Mouse (Mus musculus) forebrain, embryonic 15.5 days (tissue): ENCODE data around the gene Bcl2. TPM values are rescaled to one million over a fixed set of nuclear protein-coding genes. Genes with fewer than 3 reads are reported as not detected.

ENCODE experiments used
- ATAC-seq: fragments of 200-750 bp; cut with Nextera tagmentation; replicated peaks from 2 replicates; pipeline ENCODE4 v1.8.0; 2017; ENCODE audit warnings: mild to moderate bottlenecking, moderate TSS enrichment, moderate library complexity
- H3K27ac ChIP-seq: fragments of 300-500 bp; sonication (generic); replicated peaks from 2 replicates; pipeline ENCODE4 v1.5.1; 2015; ENCODE audit warnings: mild to moderate bottlenecking, inconsistent platforms
- H3K27me3 ChIP-seq: fragments of 300-500 bp; sonication (generic); 2 replicates; pipeline ENCODE4 v1.6.1; 2015; ENCODE audit warnings: inconsistent platforms
- H3K36me3 ChIP-seq: fragments of 300-500 bp; sonication (generic); 2 replicates; pipeline ENCODE4 v1.6.1; 2015; ENCODE audit warnings: mild to moderate bottlenecking, inconsistent platforms
- H3K4me1 ChIP-seq: fragments of 300-500 bp; sonication (generic); 2 replicates; pipeline ENCODE4 v1.6.1; 2015; ENCODE audit warnings: inconsistent platforms
- H3K4me2 ChIP-seq: fragments of 300-500 bp; sonication (generic); replicated peaks from 2 replicates; pipeline ENCODE4 v1.6.1; 2015; ENCODE audit warnings: mild to moderate bottlenecking, inconsistent platforms
- H3K4me3 ChIP-seq: fragments of 300-500 bp; sonication (generic); 2 replicates; pipeline ENCODE4 v1.5.1; 2015; ENCODE audit warnings: mild to moderate bottlenecking, inconsistent platforms
- H3K9ac ChIP-seq: fragments of 300-500 bp; sonication (generic); replicated peaks from 2 replicates; pipeline ENCODE4 v1.6.1; 2015; ENCODE audit warnings: mild to moderate bottlenecking, inconsistent platforms
- H3K9me3 ChIP-seq: fragments of 300-500 bp; sonication (generic); 2 replicates; pipeline ENCODE4 v1.6.1; 2016; ENCODE audit warnings: inconsistent platforms
- WGBS: fragments of 180-500 bp; shearing (Covaris S2); methylation state at CpG from one replicate; pipeline ENCODE4 v1.1.7; 2015; ENCODE audit warnings: mixed read lengths; 5-methylcytosine and 5-hydroxymethylcytosine counted together
- polyA plus RNA-seq: library from polyadenylated mRNA; unstranded; fragments of >200 nt; fragmentation: Nextera tagmentation; extraction: Ambion mirVana; gene quantifications from 2 replicates; pipeline ENCODE4 v1.2.1, GENCODE M21; 2015

The Bcl2 gene
- polyA plus RNA-seq, 1 experiment from 2014 or later, result 15.3 TPM

DNA sequence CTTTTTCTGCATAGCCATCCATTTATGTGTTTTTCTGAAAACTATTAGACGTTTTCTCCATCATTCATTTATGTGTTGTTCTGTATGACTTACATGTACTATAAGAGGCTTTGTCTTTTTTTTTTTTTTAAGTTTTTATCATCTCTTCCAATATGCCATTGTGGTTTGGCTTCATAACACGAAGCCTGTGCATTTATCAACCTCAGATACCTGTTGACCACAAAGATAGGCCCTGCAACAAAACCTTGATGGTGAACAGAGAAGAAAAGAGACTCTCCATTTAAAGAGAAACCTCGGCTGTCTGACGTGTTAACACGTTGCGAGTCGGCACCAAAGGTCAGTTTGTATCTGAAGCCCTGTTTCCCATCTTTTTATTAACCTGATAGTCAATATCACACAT lies 3.9 kb downstream of the Bcl2 start:
- no peak overlapping the region for H3K9ac ChIP-seq
- no peak overlapping the region for H3K4me3 ChIP-seq
- H3K4me2 ChIP-seq, result peak overlapping the region; percentile 27; the same call in 1 of the 2 replicates
- H3K27me3 ChIP-seq, result no peaks in the 10 kb centered on the region
- peaks cover 49% of the 10 kb centered on the region for H3K4me1 ChIP-seq
- H3K36me3 ChIP-seq, result no peaks in the 10 kb centered on the region
- no peak for ATAC-seq
- 85% methylated on average over 7 of the region's 7 CpGs for WGBS
- H3K27ac ChIP-seq, result no peak overlapping the region
- H3K9me3 ChIP-seq, result no peaks in the 10 kb centered on the region

- Histone ChIP-seq H3K4me1 (peaks cover 48% of the 10 kb centered on the region), H3K9ac (no peak overlapping the region), H3K27ac (peak overlapping the region; percentile 27), H3K4me3 (no peak overlapping the region), H3K9me3 (no peaks in the 10 kb centered on the region), H3K36me3 (no peaks in the 10 kb centered on the region), H3K27me3 (no peaks in the 10 kb centered on the region), H3K4me2 (no peak overlapping the region)
- 33% methylated on average over 6 of the region's 6 CpGs for WGBS
- no peak for ATAC-seq
Measured at GRCm38 (mm10) chr1:106707036-106707880, 6.8 kb downstream of the Bcl2 start.

DNA sequence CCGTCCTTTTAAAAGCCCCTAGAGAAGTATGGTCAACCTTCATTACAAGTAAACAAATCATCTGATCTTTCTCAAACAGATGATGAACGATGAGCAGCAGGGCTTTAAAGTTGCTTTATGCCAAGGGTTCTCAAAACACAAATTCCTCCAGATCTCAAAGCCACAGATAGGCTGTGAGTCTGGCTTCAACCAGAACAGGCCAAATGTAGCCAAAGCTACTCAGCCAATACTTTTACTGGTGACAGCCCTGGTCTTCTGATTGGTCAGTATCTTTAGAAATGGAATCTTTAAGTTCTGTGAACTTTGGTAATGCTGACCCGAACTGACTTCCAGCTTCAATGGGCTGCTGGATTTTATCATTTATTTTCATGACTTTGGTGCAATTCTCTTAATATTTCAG lies 10.9 kb downstream of the Bcl2 start:
- Histone ChIP-seq H3K4me2 (no peak overlapping the region), H3K9ac (no peak overlapping the region), H3K36me3 (no peaks in the 10 kb centered on the region), H3K4me3 (no peak overlapping the region), H3K27ac (peak overlapping the region; percentile 62), H3K27me3 (no peaks in the 10 kb centered on the region), H3K4me1 (peaks cover 28% of the 10 kb centered on the region), H3K9me3 (no peaks in the 10 kb centered on the region)
- ATAC-seq, result peak; percentile 46
- WGBS, result 34% methylated on average over 3 of the region's 3 CpGs

DNA sequence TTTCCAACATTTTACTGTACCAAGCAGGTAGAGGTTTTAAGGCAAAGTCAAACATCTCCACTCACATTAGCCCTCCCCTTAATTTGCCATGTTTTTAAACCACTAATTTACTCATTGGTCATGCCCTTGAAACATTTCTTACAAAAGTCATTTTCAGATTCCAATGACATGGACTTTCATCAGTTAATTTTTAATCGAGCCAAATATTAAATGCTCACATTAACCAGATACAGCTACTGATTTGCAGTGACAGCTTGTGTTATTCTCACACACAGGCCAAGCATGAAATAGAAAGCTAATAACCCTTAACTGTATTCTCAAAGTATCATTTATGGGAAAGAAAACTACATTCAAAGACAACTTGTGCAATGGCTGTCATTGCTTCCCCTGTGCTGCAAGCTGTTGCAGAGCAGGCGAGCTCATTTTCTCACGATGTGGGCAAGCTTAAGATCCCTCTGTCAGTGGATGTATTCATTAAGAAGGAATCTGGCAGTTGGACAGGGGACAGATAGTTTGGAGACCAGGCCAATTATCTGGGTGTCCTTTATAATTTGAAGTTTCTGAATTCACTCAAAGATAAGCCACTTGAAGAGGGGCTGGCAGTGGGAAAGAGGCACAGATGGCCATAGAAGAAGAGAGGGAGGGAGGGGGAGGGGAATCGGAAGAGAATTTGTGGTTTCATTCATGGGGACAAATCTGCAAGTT lies 11.5 kb downstream of the Bcl2 start:
- peak; percentile 90 for ATAC-seq
- Histone ChIP-seq H3K27me3 (no peaks in the 10 kb centered on the region), H3K4me1 (peaks cover 25% of the 10 kb centered on the region), H3K36me3 (no peaks in the 10 kb centered on the region), H3K9ac (no peak overlapping the region), H3K4me3 (no peak overlapping the region), H3K4me2 (no peak overlapping the region), H3K27ac (peak overlapping the region; percentile 62), H3K9me3 (no peaks in the 10 kb centered on the region)
- 16% methylated on average over 4 of the region's 4 CpGs for WGBS

DNA sequence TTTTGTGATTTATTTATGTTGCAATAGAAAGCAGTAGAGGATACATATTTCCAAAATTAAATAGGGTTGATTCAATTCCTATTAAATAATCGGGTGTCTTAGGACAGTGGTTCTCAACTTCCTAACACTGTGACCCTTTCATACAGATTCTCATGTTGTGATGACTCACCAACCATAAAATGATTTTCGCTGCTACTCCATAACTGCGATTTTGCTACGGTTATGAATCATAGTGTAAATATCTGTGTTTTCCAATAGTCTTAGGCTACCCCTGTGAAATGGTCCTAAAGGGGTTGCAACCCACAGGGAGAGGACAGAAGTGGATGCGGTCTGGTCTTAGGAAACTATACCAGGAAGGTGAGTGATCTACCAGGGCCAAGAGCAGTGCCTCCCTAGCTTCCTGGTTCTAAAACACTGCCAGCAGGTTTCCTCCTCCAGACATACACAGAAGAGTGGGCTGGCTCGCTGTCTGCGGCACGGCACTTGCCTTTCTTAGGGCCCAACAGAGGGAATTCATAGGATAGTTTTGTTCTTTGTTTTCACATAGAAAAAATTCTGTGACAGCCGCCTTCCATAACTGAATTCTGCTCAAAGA lies 13.5 kb downstream of the Bcl2 start:
- Histone ChIP-seq H3K36me3 (no peaks in the 10 kb centered on the region), H3K4me3 (no peak overlapping the region), H3K9me3 (no peaks in the 10 kb centered on the region), H3K4me1 (peaks cover 14% of the 10 kb centered on the region), H3K4me2 (no peak overlapping the region), H3K27me3 (no peaks in the 10 kb centered on the region), H3K27ac (no peak overlapping the region), H3K9ac (no peak overlapping the region)
- ATAC-seq, result no peak
- WGBS, result 86% methylated on average over 9 of the region's 9 CpGs

DNA sequence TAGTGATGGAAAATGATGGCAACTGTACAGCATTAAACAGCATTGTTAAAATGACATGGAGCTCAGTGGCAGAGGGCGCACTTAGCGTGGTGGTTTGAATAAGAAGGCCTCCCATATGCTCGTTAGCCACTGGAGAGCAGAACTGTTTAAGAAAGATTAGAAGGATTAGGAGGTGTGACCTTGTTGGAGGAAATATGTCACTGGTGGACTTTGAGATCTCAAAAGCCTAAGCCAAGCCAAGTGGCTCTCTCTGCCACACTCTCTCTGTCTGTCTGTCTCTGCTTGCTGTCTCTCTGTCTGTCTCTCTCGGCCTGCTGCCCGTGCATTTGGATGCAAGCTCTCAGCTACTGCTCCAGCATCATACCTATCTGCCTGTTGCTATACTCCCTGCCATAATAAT lies 17.6 kb downstream of the Bcl2 start:
- Histone ChIP-seq H3K36me3 (no peaks in the 10 kb centered on the region), H3K4me1 (0 out of 2 replicates have a peak, but pooled peaks cover 4% of the 10 kb centered on the region), H3K27me3 (no peaks in the 10 kb centered on the region), H3K4me2 (no peak overlapping the region), H3K4me3 (no peak overlapping the region), H3K9ac (no peak overlapping the region), H3K9me3 (no peaks in the 10 kb centered on the region), H3K27ac (no peak overlapping the region)
- no peak for ATAC-seq
- 59% methylated on average over 5 of the region's 5 CpGs for WGBS

GRCm38 (mm10) chr1:106695649-106696048 lies 18.4 kb downstream of the Bcl2 start:
- Histone ChIP-seq H3K27ac (no peak overlapping the region), H3K27me3 (no peaks in the 10 kb centered on the region), H3K4me2 (no peak overlapping the region), H3K9me3 (no peaks in the 10 kb centered on the region), H3K4me1 (peaks cover 12% of the 10 kb centered on the region; the same call in 1 of the 2 replicates), H3K9ac (no peak overlapping the region), H3K36me3 (no peaks in the 10 kb centered on the region), H3K4me3 (no peak overlapping the region)
- WGBS, result 83% methylated on average over 4 of the region's 4 CpGs
- ATAC-seq, result no peak

GRCm38 (mm10) chr1:106694316-106694715 lies 19.8 kb downstream of the Bcl2 start:
- no peak overlapping the region for H3K4me2 ChIP-seq
- no peak overlapping the region for H3K4me3 ChIP-seq
- no peak overlapping the region for H3K9ac ChIP-seq
- peaks cover 17% of the 10 kb centered on the region; the same call in 1 of the 2 replicates for H3K4me1 ChIP-seq
- no peaks in the 10 kb centered on the region for H3K27me3 ChIP-seq
- no peak overlapping the region for H3K27ac ChIP-seq
- no peaks in the 10 kb centered on the region for H3K9me3 ChIP-seq
- no peaks in the 10 kb centered on the region for H3K36me3 ChIP-seq
- WGBS, result 93% methylated on average over 6 of the region's 6 CpGs
- ATAC-seq, result no peak

GRCm38 (mm10) chr1:106692599-106692998 lies 21.5 kb downstream of the Bcl2 start:
- no peaks in the 10 kb centered on the region for H3K9me3 ChIP-seq
- peaks cover 17% of the 10 kb centered on the region; the same call in 1 of the 2 replicates for H3K4me1 ChIP-seq
- no peak overlapping the region for H3K4me2 ChIP-seq
- H3K9ac ChIP-seq, result no peak overlapping the region
- no peak for ATAC-seq
- no peak overlapping the region for H3K4me3 ChIP-seq
- H3K27me3 ChIP-seq, result no peaks in the 10 kb centered on the region
- H3K36me3 ChIP-seq, result no peaks in the 10 kb centered on the region
- no peak overlapping the region for H3K27ac ChIP-seq

GRCm38 (mm10) chr1:106690887-106691286 lies 23.2 kb downstream of the Bcl2 start:
- WGBS, result 52% methylated on average over 6 of the region's 6 CpGs
- Histone ChIP-seq H3K27me3 (no peaks in the 10 kb centered on the region), H3K4me3 (no peak overlapping the region)

GRCm38 (mm10) chr1:106688161-106688516 lies 25.9 kb downstream of the Bcl2 start:
- no peak overlapping the region for H3K4me2 ChIP-seq
- no peak for ATAC-seq
- WGBS, result 87% methylated on average over 5 of the region's 5 CpGs
- H3K4me1 ChIP-seq, result peaks cover 21% of the 10 kb centered on the region
- H3K9me3 ChIP-seq, result no peaks in the 10 kb centered on the region
- H3K9ac ChIP-seq, result no peak overlapping the region
- H3K27ac ChIP-seq, result no peak overlapping the region
- H3K4me3 ChIP-seq, result no peak overlapping the region
- no peaks in the 10 kb centered on the region for H3K36me3 ChIP-seq
- no peaks in the 10 kb centered on the region for H3K27me3 ChIP-seq

More at GRCm38 (mm10) chr1:106690887-106691286, 23.2 kb downstream of the Bcl2 start:
- Histone ChIP-seq H3K36me3 (no peaks in the 10 kb centered on the region), H3K27ac (peak overlapping the region; percentile 60), H3K9me3 (no peaks in the 10 kb centered on the region), H3K9ac (no peak overlapping the region), H3K4me1 (peaks cover 17% of the 10 kb centered on the region; the same call in 1 of the 2 replicates), H3K4me2 (no peak overlapping the region)
- ATAC-seq, result peak; percentile 85
